Mouse (Mus musculus) C2C12 (cell line): ENCODE measurements around the gene Clmp. TPM values are rescaled to one million over a fixed set of nuclear protein-coding genes. Genes with fewer than 3 reads are reported as not detected.
"Not testable (repeated sequence)": the region's sequence is repeated elsewhere in the genome, so short reads cannot be mapped to it uniquely, and the experiment has no call there.

Experiments used
- H3K27me3 ChIP-seq: one replicate; pipeline ENCODE4 v1.6.1; 2011; ENCODE audit not compliant: control insufficient read depth, insufficient read depth, insufficient read length
- H3K36me3 ChIP-seq: one replicate; pipeline ENCODE4 v1.6.1; 2011; ENCODE audit not compliant: control insufficient read depth, insufficient read depth
- H3K4me3 ChIP-seq: one replicate; pipeline ENCODE4 v1.5.1; 2011; ENCODE audit warnings: mild to moderate bottlenecking, control low read depth; ENCODE audit not compliant: poor library complexity, insufficient read depth, severe bottlenecking
- H3K79me2 ChIP-seq: one replicate; pipeline ENCODE4 v1.6.1; 2011; ENCODE audit not compliant: control insufficient read depth, insufficient read depth
- H3K79me3 ChIP-seq: one replicate; pipeline ENCODE4 v1.6.1; 2011; ENCODE audit warnings: low read depth, control low read depth
- H3ac ChIP-seq: one replicate; pipeline ENCODE3; 2011; ENCODE audit warnings: low read depth; ENCODE audit not compliant: control insufficient read depth, insufficient read length
- CEBPB ChIP-seq: IDR thresholded peaks from one replicate; pipeline ENCODE4 v1.6.1; 2011; ENCODE audit warnings: low read depth, mild to moderate bottlenecking, control low read depth, moderate library complexity
- CTCF ChIP-seq: IDR thresholded peaks from one replicate; pipeline ENCODE4 v1.5.1; 2011; ENCODE audit not compliant: control insufficient read depth, insufficient read depth, insufficient read length
- FOSL1 ChIP-seq: IDR thresholded peaks from one replicate; pipeline ENCODE4 v1.8.0; 2011; ENCODE audit warnings: mild to moderate bottlenecking, low read length; ENCODE audit not compliant: poor library complexity, insufficient read depth, severe bottlenecking
- MAX ChIP-seq: IDR thresholded peaks from one replicate; pipeline ENCODE4 v1.6.1; 2011; ENCODE audit warnings: mild to moderate bottlenecking, control low read depth
- MYOD1 ChIP-seq: IDR thresholded peaks from one replicate; pipeline ENCODE4 v1.6.1; 2011; ENCODE audit warnings: low read depth; ENCODE audit not compliant: control insufficient read depth, insufficient read length
- MYOG ChIP-seq: IDR thresholded peaks from one replicate; pipeline ENCODE4 v1.6.1; 2011; ENCODE audit not compliant: control insufficient read depth, insufficient read length; ENCODE audit errors: extremely low read depth
- USF1 ChIP-seq: IDR thresholded peaks from one replicate; pipeline ENCODE4 v1.6.1; 2011; ENCODE audit warnings: low read depth, mild to moderate bottlenecking, control low read depth, moderate library complexity
- polyA plus RNA-seq: library from polyadenylated mRNA; unstranded; fragments of >200 nt; fragmentation: generic; extraction: Trizol; gene quantifications from one replicate; pipeline ENCODE4 v1.2.1, GENCODE M21; 2012; ENCODE audit warnings: missing spikeins

The Clmp gene
- polyA plus RNA-seq, 1 experiment, result 13.6 TPM

DNA sequence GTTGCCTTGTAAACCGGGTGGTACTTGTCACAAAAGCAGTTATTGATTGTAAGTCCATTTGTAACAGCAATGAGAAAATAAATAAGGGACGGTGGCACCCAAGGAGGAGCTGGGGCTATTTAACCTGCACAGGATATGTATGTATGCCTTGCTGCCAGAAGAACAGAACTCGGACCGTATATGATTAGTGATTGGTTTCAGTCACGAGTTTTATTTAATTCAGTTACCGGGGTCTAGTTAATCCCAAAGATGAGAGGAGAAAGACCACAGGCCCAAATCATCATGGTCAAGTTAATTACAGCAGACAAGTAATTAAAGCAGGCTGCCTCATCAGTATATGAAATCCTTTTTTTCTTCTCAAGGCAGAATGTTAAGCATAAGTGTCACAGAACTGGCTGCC is 99.7 kb downstream of the Clmp start:
- no peak for TF ChIP-seq CEBPB
- no peak for TF ChIP-seq MYOD1
- no peak for TF ChIP-seq FOSL1
- no peak for TF ChIP-seq MAX
- no peak for TF ChIP-seq CTCF
- no peak for TF ChIP-seq USF1
- no peak for TF ChIP-seq MYOG

DNA sequence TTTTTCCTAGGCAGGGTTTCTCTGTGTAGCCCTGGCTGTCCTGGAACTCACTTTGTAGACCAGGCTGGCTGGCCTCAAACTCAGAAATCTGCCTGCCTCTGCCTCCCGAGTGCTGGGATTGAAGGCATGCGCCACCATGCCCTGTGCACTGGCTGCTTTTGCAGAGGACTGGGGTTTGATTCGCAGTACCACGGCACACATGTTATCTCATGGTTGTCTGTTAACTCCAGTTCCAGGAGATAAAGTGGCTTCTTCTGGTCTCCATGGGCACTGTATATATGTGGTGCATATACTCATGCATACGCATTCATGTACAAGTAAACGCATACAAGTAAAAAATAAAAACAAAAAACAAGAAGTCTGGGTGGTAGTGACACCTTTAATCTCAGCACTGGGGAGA is 101.1 kb downstream of the Clmp start:
- not testable (repeated sequence) for H3ac ChIP-seq, H3K79me2 ChIP-seq, H3K4me3 ChIP-seq, H3K36me3 ChIP-seq, H3K27me3 ChIP-seq, H3K79me3 ChIP-seq

More for the DNA sequence above, 99.7 kb downstream of the Clmp start:
- Histone ChIP-seq H3ac (no peak overlapping the region), H3K79me3 (no peaks in the 10 kb centered on the region), H3K79me2 (no peaks in the 10 kb centered on the region), H3K4me3 (no peak overlapping the region), H3K27me3 (no peaks in the 10 kb centered on the region), H3K36me3 (no peaks in the 10 kb centered on the region)

DNA sequence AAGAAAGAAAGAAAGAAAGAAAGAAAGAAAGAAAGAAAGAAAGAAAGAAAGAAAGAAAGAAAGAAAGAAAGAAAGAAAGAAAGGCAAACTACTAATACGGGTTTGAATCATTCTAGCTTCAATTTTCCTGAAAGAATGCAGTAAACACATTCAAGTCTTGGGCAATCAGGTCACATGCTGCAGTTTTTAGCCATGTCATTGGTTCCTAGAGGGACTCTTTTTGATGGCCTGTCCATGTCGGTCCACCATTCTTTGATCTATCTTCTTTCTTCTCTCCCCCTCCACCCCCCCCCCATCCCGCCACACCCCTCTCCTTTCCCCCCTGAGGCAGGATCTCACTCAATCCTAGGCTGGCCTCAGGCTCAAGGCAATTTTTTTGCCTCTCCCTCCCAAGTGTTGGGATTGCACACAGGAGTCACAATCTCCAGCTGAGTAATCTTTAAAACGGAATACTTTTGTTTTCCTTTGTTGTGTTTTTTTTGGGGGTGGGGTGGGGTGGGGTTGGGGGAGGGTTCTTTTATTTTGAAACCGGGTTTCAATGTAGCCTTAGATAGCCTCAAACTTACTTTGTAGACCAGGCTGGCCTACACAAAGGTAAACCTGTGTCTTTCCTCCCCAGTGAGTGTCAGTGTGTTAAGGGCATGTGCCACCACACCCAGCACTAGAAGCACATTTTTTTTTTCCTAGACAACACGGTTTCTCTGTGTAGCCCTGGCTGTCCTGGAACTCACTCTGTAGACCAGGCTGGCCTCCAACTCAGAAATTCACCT is 106.3 kb downstream of the Clmp start:
- TF ChIP-seq CEBPB, result peak; percentile 40
- peak; percentile 55 for TF ChIP-seq USF1
- no peak for TF ChIP-seq FOSL1
- no peak for TF ChIP-seq MYOD1
- TF ChIP-seq CTCF, result no peak
- no peak for TF ChIP-seq MAX
- no peak for TF ChIP-seq MYOG
- H3K79me2 ChIP-seq, result no peaks in the 10 kb centered on the region
- H3K4me3 ChIP-seq, result no peak overlapping the region
- H3ac ChIP-seq, result no peak overlapping the region
- no peaks in the 10 kb centered on the region for H3K79me3 ChIP-seq
- no peaks in the 10 kb centered on the region for H3K36me3 ChIP-seq
- H3K27me3 ChIP-seq, result no peaks in the 10 kb centered on the region

DNA sequence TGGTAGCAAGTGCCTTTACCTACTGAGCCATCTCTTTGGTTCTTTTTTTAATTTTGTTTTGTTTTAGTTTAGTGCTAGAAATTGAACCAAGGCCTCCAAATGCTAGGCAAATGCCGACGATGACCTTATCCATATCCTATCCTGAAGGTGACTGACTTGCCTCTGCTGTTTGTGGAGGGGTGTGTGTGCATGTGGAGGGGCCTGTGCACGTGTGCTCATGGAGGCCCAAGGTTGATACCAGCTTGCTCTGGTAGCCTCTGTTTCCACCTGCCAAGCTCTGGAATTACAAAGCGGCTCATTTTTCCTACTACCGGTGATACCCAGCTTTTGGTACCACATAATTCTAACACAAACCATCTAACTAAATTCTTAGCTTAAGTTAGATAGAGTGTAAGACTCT is 107.8 kb downstream of the Clmp start:
- no peaks in the 10 kb centered on the region for H3K79me2 ChIP-seq
- no peak overlapping the region for H3K4me3 ChIP-seq
- no peaks in the 10 kb centered on the region for H3K79me3 ChIP-seq
- H3K36me3 ChIP-seq, result no peaks in the 10 kb centered on the region
- no peak overlapping the region for H3ac ChIP-seq
- no peak for TF ChIP-seq CEBPB
- TF ChIP-seq MYOD1, result no peak
- TF ChIP-seq MYOG, result no peak
- no peaks in the 10 kb centered on the region for H3K27me3 ChIP-seq

DNA sequence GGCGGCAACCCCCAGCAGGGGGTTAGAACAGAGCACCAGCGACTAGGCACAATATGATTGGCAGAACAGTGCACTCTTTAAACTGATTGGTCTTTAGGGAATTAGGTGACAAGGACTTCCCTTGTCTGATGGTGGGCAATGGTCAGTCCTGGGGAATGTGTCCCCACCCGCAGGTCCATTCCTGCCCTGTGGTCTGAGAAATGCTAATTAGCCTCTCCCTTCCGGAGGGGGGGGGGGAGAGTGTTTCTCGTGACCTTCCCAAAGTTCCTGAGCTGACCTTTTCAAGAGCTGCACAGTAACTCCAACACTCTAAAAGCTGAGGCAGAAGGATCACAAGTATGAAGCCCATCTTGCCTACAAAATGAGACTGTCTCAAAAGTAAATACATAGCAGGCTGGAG is 108.5 kb downstream of the Clmp start:
- no peaks in the 10 kb centered on the region for H3K79me3 ChIP-seq
- H3ac ChIP-seq, result no peak overlapping the region
- H3K36me3 ChIP-seq, result no peaks in the 10 kb centered on the region
- no peak for TF ChIP-seq MYOD1
- no peak for TF ChIP-seq CTCF
- no peak for TF ChIP-seq MYOG
- H3K79me2 ChIP-seq, result no peaks in the 10 kb centered on the region
- no peaks in the 10 kb centered on the region for H3K27me3 ChIP-seq
- H3K4me3 ChIP-seq, result no peak overlapping the region

DNA sequence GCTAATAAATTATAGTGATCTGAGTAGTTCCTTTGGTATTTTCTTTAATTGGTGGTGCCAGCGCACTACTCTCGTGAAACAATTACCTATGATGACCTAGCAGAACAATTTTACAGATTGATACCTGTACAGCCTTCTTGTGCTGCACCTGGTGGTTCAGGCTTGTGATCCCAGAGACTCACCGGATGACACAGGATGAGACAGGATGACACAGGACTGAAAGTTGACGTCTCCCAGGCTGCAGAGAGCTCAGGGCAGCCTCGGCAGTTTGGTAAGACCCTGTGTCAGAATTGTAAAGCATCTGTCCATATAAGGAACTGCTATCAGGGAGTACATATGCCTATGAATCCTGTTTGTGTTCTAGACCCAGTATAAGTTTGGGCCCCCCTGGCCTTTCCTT is 109.2 kb downstream of the Clmp start:
- Histone ChIP-seq H3K36me3 (no peaks in the 10 kb centered on the region), H3K4me3 (no peak overlapping the region)
- TF ChIP-seq MYOD1 (no peak), MYOG (no peak), MAX (no peak), FOSL1 (no peak), CEBPB (no peak), USF1 (no peak), CTCF (no peak)

More for the DNA sequence above, 109.2 kb downstream of the Clmp start:
- Histone ChIP-seq H3K79me3 (no peaks in the 10 kb centered on the region), H3K79me2 (no peaks in the 10 kb centered on the region), H3ac (no peak overlapping the region), H3K27me3 (no peaks in the 10 kb centered on the region)
